Mouse (Mus musculus): ENCODE data around the gene Jarid2. TPM values are rescaled to one million over a fixed set of nuclear protein-coding genes. Genes with fewer than 3 reads are reported as not detected.
A peak's percentile ranks its signal among the peaks of the same experiment; 100 is the strongest.

Jarid2 gene
- polyA plus RNA-seq, 1 experiment from 2014 or later, result 28.6 TPM

DNA sequence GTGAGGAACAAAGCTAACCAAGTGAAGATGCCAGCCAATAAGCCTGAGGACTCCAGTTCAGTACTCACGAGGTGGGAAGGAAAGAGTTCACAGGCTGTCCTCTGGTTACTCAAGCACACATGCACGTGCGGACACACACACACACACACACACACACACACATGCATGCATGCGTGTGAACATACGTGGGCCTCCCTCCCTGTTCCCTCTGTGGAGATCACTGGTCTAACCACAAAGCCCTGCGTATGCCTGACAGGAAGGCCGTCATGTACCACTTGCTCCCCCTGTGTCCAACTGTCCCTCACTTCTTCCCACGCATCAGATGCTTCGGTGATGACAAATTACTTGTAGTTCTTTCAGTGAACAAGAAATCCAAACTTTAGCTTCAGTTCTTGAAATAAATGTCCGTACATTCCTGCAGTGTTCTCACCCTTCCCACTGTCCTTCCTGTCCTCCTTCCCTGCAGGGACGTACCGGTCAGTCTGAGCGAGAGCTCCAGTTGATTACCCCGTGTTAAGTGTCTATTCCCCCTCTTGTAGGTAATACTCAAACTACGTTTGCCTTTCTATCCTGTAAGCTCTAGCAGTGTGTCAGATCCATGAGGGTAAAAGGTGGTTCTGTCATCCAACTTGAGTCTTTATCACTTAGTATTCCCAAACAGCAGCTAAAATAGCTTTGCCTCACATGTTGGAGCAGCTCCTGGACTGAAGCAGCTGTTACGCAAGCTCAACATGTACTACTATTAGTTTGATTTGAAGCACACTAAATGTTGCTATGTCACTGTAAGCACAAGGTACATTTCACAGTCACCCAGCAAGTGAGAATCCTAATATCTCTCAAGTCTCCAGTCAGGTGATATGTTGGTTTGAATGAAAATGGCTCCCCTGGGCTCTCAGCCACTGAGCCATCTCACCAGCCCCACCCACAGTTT lies 219.3 kb downstream of the Jarid2 start:
- no peaks in the 10 kb centered on the region for H3K27me3 ChIP-seq (replicated peaks; ENCODE audit: control insufficient read depth, insufficient read depth, low read length)
- H3K9ac ChIP-seq (ENCODE audit: low read depth, low read length), result no peak overlapping the region
- no peak overlapping the region for H3K27ac ChIP-seq (ENCODE audit: low read depth, low read length)
- peaks cover 17% of the 10 kb centered on the region for H3K4me1 ChIP-seq (ENCODE audit: control insufficient read depth, insufficient read depth, low read depth, low read length)
- no peaks in the 10 kb centered on the region for H3K36me3 ChIP-seq (ENCODE audit: control insufficient read depth, insufficient read depth, low read length)
- no peak for ATAC-seq
- H3K4me3 ChIP-seq (ENCODE audit: low read length), result no peak overlapping the region
- H3K4me2 ChIP-seq (ENCODE audit: low read length), result no peak overlapping the region
- WGBS, result 85% methylated on average over 16 of the region's 16 CpGs
- no peaks in the 10 kb centered on the region for H3K9me3 ChIP-seq (ENCODE audit: control insufficient read depth, low read length)

DNA sequence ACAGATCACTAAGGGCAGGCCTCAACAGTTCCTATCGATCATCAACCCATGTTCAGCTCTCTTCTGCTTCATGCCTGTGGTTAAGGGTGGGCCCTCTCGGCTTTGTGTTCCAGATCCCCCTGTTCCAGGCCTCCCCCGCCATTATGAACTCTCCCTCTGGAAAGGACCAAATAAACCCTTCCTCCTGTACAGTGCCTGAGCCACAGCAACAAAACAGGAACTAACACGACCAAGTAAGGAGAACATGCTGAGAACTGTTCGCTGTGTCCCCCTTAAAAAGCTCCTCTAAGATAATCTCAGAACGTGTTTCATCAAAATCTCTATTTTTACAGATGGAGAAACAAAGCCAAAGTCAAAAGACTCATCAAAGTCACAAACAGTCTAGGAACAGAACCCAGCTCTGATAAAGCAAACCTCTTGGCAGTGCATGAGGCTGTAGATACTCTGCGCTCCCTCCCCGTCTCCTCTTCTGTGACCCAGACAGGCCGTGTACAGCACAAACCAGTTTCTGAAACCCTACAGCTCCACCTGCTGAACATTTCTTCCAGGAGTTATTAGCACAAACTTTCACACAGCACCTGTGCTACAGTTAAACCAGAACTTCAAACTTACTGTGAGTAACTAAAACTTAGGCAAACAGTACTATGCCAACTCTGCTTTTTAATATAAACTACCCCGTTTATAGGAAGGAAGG lies 223.3 kb downstream of the Jarid2 start:
- ATAC-seq, result no peak
- H3K4me3 ChIP-seq (ENCODE audit: low read length), result no peak overlapping the region
- peaks cover 5% of the 10 kb centered on the region for H3K4me1 ChIP-seq (ENCODE audit: control insufficient read depth, insufficient read depth, low read depth, low read length)
- no peak overlapping the region for H3K9ac ChIP-seq (ENCODE audit: low read depth, low read length)
- WGBS, result 78% methylated on average over 10 of the region's 10 CpGs
- H3K27ac ChIP-seq (ENCODE audit: low read depth, low read length), result no peak overlapping the region
- no peaks in the 10 kb centered on the region for H3K27me3 ChIP-seq (replicated peaks; ENCODE audit: control insufficient read depth, insufficient read depth, low read length)
- H3K36me3 ChIP-seq (ENCODE audit: control insufficient read depth, insufficient read depth, low read length), result no peaks in the 10 kb centered on the region
- H3K4me2 ChIP-seq (ENCODE audit: low read length), result no peak overlapping the region
- H3K9me3 ChIP-seq (ENCODE audit: control insufficient read depth, low read length), result no peaks in the 10 kb centered on the region

DNA sequence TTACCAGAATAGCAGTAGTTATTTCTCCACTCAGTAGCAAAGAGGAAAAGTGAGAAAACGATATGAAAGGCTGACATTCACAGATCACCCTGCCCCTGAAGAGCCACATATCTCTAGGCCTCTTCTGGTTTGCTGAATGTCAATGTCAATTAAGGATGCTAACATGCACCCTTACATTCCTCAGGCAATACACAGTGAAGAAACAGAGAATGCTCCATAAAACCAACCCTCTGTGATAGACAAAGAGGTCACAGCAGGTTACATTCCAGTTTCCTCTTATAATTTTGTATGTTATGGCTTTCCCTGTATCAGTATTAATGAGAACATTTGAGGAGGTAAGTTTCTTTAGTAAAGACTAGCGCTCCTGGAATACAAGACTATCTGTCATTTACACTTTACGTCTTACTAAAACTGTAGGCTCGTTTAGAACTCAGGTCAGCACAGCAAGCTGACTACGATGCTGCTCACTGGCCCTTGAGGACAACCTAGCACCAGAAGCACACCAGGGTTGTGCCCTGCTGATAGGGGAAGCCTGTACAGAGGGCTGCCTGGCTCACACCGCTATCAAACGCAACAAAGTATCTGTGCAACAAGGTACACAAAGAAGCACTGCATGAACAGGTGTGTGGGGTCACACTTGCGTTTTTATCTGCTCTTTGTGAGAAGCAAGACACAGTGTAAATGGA lies 224.4 kb downstream of the Jarid2 start:
- Histone ChIP-seq H3K36me3 (ENCODE audit: control insufficient read depth, insufficient read depth, low read length) (no peaks in the 10 kb centered on the region), H3K9ac (ENCODE audit: low read depth, low read length) (no peak overlapping the region), H3K4me2 (ENCODE audit: low read length) (no peak overlapping the region), H3K27me3 (replicated peaks; ENCODE audit: control insufficient read depth, insufficient read depth, low read length) (no peaks in the 10 kb centered on the region), H3K4me3 (ENCODE audit: low read length) (no peak overlapping the region), H3K4me1 (ENCODE audit: control insufficient read depth, insufficient read depth, low read depth, low read length) (no peaks in the 10 kb centered on the region), H3K9me3 (ENCODE audit: control insufficient read depth, low read length) (no peaks in the 10 kb centered on the region), H3K27ac (ENCODE audit: low read depth, low read length) (no peak overlapping the region)
- no peak for ATAC-seq
- 80% methylated on average over 8 of the region's 8 CpGs for WGBS

DNA sequence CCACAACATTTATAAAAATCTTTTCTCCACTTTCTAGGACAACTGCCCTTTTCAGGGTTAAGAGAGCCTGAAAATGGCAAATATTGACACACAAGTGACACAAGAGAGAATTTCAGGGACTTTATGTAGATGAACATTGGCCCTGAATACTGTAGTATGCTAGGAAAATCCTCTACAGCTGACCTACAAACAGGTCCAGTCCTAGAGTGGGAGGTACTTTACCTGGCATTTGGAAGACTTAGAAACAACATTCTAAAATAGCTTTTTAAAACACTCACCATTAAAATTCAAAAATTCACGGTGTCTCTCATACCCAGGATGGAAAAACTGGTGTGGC lies 224.9 kb downstream of the Jarid2 start:
- Histone ChIP-seq H3K9ac (ENCODE audit: low read depth, low read length) (no peak overlapping the region), H3K36me3 (ENCODE audit: control insufficient read depth, insufficient read depth, low read length) (no peaks in the 10 kb centered on the region)
- no peak for ATAC-seq

DNA sequence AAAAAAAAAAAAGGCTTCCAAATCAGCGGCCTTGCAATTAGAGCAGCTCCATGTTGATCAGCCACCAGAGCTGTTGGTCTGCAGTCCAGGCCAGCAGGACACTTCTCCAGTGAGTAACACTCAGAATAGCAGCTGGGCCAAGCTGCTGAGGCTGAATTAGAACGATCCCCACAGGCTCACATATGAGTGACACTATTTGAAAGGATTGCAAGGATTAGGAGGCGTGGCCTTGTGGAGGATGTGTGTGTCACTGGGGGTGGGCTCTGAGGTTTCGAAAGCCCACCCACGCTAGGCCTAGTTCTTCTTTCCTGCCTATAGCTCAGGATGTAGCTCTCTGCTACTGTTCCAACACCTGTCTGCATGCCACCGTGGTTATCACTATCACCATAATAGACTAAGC lies 226.5 kb downstream of the Jarid2 start:
- H3K36me3 ChIP-seq (ENCODE audit: control insufficient read depth, insufficient read depth, low read length), result no peaks in the 10 kb centered on the region
- H3K4me1 ChIP-seq (ENCODE audit: control insufficient read depth, insufficient read depth, low read depth, low read length), result no peaks in the 10 kb centered on the region
- ATAC-seq, result no peak
- H3K4me3 ChIP-seq (ENCODE audit: low read length), result no peak overlapping the region
- H3K27me3 ChIP-seq (replicated peaks; ENCODE audit: control insufficient read depth, insufficient read depth, low read length), result no peaks in the 10 kb centered on the region
- H3K9me3 ChIP-seq (ENCODE audit: control insufficient read depth, low read length), result no peaks in the 10 kb centered on the region
- H3K27ac ChIP-seq (ENCODE audit: low read depth, low read length), result no peak overlapping the region
- no peak overlapping the region for H3K4me2 ChIP-seq (ENCODE audit: low read length)
- H3K9ac ChIP-seq (ENCODE audit: low read depth, low read length), result no peak overlapping the region
- WGBS, result 91% methylated on average over 6 of the region's 6 CpGs

More for the DNA sequence above, 224.9 kb downstream of the Jarid2 start:
- no peaks in the 10 kb centered on the region for H3K4me1 ChIP-seq (ENCODE audit: control insufficient read depth, insufficient read depth, low read depth, low read length)
- no peaks in the 10 kb centered on the region for H3K27me3 ChIP-seq (replicated peaks; ENCODE audit: control insufficient read depth, insufficient read depth, low read length)
- H3K9me3 ChIP-seq (ENCODE audit: control insufficient read depth, low read length), result no peaks in the 10 kb centered on the region
- no peak overlapping the region for H3K4me3 ChIP-seq (ENCODE audit: low read length)
- no peak overlapping the region for H3K27ac ChIP-seq (ENCODE audit: low read depth, low read length)
- WGBS, result 92% methylated on average over 1 of the region's 1 CpGs
- no peak overlapping the region for H3K4me2 ChIP-seq (ENCODE audit: low read length)

DNA sequence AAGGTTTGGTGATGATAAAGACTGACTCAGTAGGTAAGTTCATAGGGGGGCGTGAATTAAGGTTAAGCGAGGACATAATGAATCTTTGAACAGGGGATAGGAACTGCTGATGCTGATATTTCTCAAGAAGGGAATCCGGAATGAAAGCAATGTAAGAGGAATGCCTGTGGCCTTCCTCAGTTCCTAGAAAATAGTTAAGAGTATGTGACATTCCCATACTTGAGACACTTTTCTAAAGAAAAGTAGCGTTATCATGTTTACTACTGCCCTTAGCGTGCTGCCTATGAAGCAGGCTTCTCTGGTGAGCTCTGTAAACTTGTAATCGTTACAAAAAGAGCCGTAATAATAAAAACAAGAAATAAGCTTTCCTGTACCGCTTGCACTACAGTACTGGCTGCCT lies 227.8 kb downstream of the Jarid2 start:
- no peak overlapping the region for H3K4me2 ChIP-seq (ENCODE audit: low read length)
- H3K4me1 ChIP-seq (ENCODE audit: control insufficient read depth, insufficient read depth, low read depth, low read length), result peaks cover 5% of the 10 kb centered on the region
- no peaks in the 10 kb centered on the region for H3K27me3 ChIP-seq (replicated peaks; ENCODE audit: control insufficient read depth, insufficient read depth, low read length)
- no peaks in the 10 kb centered on the region for H3K36me3 ChIP-seq (ENCODE audit: control insufficient read depth, insufficient read depth, low read length)
- H3K9me3 ChIP-seq (ENCODE audit: control insufficient read depth, low read length), result no peaks in the 10 kb centered on the region
- no peak for ATAC-seq
- no peak overlapping the region for H3K4me3 ChIP-seq (ENCODE audit: low read length)
- 91% methylated on average over 8 of the region's 8 CpGs for WGBS
- H3K27ac ChIP-seq (ENCODE audit: low read depth, low read length), result no peak overlapping the region
- H3K9ac ChIP-seq (ENCODE audit: low read depth, low read length), result no peak overlapping the region

DNA sequence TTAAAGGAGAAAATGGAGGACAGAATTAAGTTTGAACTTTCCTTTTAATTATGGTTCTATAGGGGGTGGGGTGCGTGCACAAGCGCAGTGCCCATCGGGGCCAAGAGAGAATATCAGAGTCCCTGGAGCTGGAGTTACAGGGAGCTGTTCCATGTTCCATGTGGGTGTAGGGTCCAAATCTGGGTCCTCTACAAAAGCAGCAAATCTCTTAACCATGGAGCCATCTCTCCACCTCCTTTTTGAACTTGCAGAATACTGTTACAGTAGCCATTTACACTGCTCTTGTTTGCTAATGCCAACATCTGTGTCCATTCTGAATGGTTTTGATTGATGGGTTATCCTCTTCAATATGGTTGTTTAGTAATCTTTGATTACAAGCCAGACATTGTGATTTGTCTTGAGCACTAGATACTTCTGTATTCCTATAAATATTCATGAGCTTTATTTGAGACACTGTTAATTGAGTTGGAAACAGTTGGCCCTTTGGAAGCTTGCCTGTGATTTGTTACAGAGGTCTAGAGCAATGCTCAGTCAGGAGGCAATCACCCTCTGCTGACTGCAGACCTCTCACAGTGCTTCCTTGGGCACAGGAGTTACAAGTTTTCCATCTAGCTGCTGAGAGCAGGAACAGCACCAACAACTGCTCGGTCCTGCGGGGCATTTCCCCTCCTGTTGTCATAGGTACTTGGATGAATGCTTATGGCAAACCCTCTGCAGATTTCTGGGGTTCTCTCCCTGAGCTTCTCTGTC lies 231.4 kb downstream of the Jarid2 start:
- Histone ChIP-seq H3K4me2 (ENCODE audit: low read length) (no peak overlapping the region), H3K9ac (ENCODE audit: low read depth, low read length) (no peak overlapping the region), H3K4me1 (ENCODE audit: control insufficient read depth, insufficient read depth, low read depth, low read length) (peaks cover 5% of the 10 kb centered on the region), H3K36me3 (ENCODE audit: control insufficient read depth, insufficient read depth, low read length) (no peaks in the 10 kb centered on the region), H3K4me3 (ENCODE audit: low read length) (no peak overlapping the region), H3K27ac (ENCODE audit: low read depth, low read length) (no peak overlapping the region), H3K27me3 (replicated peaks; ENCODE audit: control insufficient read depth, insufficient read depth, low read length) (no peaks in the 10 kb centered on the region), H3K9me3 (ENCODE audit: control insufficient read depth, low read length) (no peaks in the 10 kb centered on the region)
- peak; percentile 93 for ATAC-seq
- 65% methylated on average over 5 of the region's 5 CpGs for WGBS
